Mouse (Mus musculus): ENCODE data around the gene Bzw2.

DNA sequence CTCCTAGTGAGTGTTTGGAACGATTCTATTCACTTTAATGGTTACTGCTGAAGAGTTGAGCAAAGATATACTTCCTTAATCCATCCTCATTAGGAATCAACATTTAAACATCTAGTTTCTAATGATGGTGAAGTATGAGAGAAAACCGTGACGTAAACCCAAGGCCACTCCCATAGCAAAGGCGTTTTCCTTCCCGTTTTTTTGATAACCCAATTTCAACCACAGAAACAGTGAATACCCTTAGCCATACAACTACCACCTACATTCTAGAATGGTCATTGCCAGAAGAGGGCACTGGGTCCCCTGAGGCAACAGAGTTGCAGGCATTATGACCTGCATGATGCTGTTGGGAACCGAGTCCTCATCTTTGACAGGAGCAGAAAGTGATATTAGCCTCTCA lies 40.7 kb downstream of the Bzw2 start:
- TF ChIP-seq CTCF (IDR thresholded peaks at IDR 0.05; ENCODE audit: borderline replicate concordance, insufficient read depth, low read length) (no peak), POLR2A (IDR thresholded peaks at IDR 0.05; ENCODE audit: low read depth, low read length) (no peak)

Measured in embryonic fibroblast, embryonic 13.5 days (primary cell).